Mouse (Mus musculus): ENCODE data around the gene Rpf2. TPM values are rescaled to one million over a fixed set of nuclear protein-coding genes. Genes with fewer than 3 reads are reported as not detected.
A peak's percentile ranks its signal among the peaks of the same experiment; 100 is the strongest.

The Rpf2 gene
- polyA plus RNA-seq, 1 experiment from 2014 or later, result 58.6 TPM

GRCm38 (mm10) chr10:40233241-40233640 lies 13.6 kb downstream of the Rpf2 start:
- H3K9me3 ChIP-seq (ENCODE audit: control insufficient read depth, low read length), result no peaks in the 10 kb centered on the region
- peaks cover 69% of the 10 kb centered on the region for H3K36me3 ChIP-seq (ENCODE audit: control insufficient read depth, insufficient read depth, low read length)

DNA sequence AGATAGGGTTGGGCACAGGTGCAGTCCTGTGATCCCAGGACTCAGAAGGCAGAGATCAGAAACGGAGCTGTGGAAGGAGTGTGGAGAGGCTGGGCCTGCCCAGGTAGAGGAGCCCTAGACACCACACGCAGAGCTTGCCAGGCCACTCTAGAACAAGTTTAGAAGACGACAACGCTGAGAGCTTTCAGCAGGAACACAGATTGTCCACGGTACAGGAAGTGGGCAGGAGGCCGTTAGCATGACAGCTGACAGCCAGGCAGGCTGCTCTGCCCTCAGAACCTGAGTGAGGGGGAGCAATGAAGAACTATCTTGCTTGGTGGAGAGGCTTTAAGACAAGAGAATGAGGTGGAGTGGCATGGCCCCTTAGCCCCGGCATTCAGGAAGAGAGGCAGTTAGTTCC lies 14.4 kb downstream of the Rpf2 start:
- no peaks in the 10 kb centered on the region for H3K4me1 ChIP-seq (ENCODE audit: control insufficient read depth, insufficient read depth, low read length)
- H3K27me3 ChIP-seq (replicated peaks; ENCODE audit: control insufficient read depth, insufficient read depth, low read length), result no peaks in the 10 kb centered on the region
- H3K9ac ChIP-seq (ENCODE audit: low read depth, low read length), result no peak overlapping the region
- ATAC-seq (ENCODE audit: low read depth), result no peak
- no peaks in the 10 kb centered on the region for H3K9me3 ChIP-seq (ENCODE audit: control insufficient read depth, low read length)
- peaks cover 67% of the 10 kb centered on the region for H3K36me3 ChIP-seq (ENCODE audit: control insufficient read depth, insufficient read depth, low read length)
- H3K27ac ChIP-seq (replicated peaks; ENCODE audit: low read depth, low read length), result no peak overlapping the region
- DNase-seq (ENCODE audit: low spot score), result no peak
- no peak overlapping the region for H3K4me3 ChIP-seq (ENCODE audit: low read depth, low read length)
- WGBS, result 70% methylated on average over 7 of the region's 7 CpGs
- H3K4me2 ChIP-seq (ENCODE audit: low read depth, low read length), result no peak overlapping the region

More at GRCm38 (mm10) chr10:40233241-40233640, 13.6 kb downstream of the Rpf2 start:
- Histone ChIP-seq H3K9ac (ENCODE audit: low read depth, low read length) (no peak overlapping the region), H3K4me2 (ENCODE audit: low read depth, low read length) (no peak overlapping the region), H3K4me3 (ENCODE audit: low read depth, low read length) (no peak overlapping the region), H3K27ac (replicated peaks; ENCODE audit: low read depth, low read length) (no peak overlapping the region), H3K4me1 (ENCODE audit: control insufficient read depth, insufficient read depth, low read length) (no peaks in the 10 kb centered on the region), H3K27me3 (replicated peaks; ENCODE audit: control insufficient read depth, insufficient read depth, low read length) (no peaks in the 10 kb centered on the region)
- 81% methylated on average over 3 of the region's 3 CpGs for WGBS
- no peak for DNase-seq (ENCODE audit: low spot score)
- no peak for ATAC-seq (ENCODE audit: low read depth)

GRCm38 (mm10) chr10:40229725-40230124 lies 17.1 kb downstream of the Rpf2 start:
- no peaks in the 10 kb centered on the region for H3K27me3 ChIP-seq (replicated peaks; ENCODE audit: control insufficient read depth, insufficient read depth, low read length)
- H3K4me1 ChIP-seq (ENCODE audit: control insufficient read depth, insufficient read depth, low read length), result no peaks in the 10 kb centered on the region
- no peak overlapping the region for H3K9ac ChIP-seq (ENCODE audit: low read depth, low read length)
- peaks cover 64% of the 10 kb centered on the region for H3K36me3 ChIP-seq (ENCODE audit: control insufficient read depth, insufficient read depth, low read length)
- no peak overlapping the region for H3K4me2 ChIP-seq (ENCODE audit: low read depth, low read length)
- H3K27ac ChIP-seq (replicated peaks; ENCODE audit: low read depth, low read length), result no peak overlapping the region
- H3K4me3 ChIP-seq (ENCODE audit: low read depth, low read length), result no peak overlapping the region
- H3K9me3 ChIP-seq (ENCODE audit: control insufficient read depth, low read length), result no peaks in the 10 kb centered on the region
- ATAC-seq (ENCODE audit: low read depth) (no peak), DNase-seq (ENCODE audit: low spot score) (no peak)
- 92% methylated on average over 1 of the region's 1 CpGs for WGBS

DNA sequence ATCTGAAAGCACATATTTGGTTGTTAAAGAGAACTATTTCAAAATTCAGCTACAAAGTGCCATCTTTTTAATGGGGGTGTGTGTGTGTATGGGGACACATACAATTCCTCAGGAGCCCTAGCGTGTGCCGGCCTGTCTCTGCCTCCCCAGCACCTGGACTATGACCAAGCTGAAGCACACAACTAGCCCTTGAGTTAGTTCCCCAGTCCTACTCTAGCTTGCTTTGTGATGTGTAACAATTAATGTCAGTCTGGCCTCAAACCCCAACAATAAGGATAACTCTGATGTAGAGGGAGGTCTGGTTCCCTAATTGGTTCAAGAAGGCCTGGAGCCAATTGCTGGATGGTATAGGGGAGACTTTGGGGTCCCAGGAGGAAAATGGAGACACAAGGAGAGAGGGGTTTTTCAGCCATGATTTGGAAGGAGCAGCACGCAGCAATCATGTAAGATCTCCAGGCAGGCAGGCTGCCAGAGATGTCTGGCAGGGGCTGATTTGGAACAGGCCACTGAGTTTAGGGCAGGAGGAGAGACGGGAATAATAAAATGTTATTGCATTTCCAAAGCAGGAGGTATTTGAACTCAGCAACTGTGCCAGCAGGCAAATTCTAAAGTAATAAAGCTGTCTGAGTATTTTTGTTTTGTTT lies 19.1 kb downstream of the Rpf2 start:
- Histone ChIP-seq H3K9me3 (ENCODE audit: control insufficient read depth, low read length) (no peaks in the 10 kb centered on the region), H3K4me2 (ENCODE audit: low read depth, low read length) (no peak overlapping the region), H3K27ac (replicated peaks; ENCODE audit: low read depth, low read length) (peak overlapping the region; percentile 65), H3K4me1 (ENCODE audit: control insufficient read depth, insufficient read depth, low read length) (no peaks in the 10 kb centered on the region), H3K4me3 (ENCODE audit: low read depth, low read length) (no peak overlapping the region), H3K27me3 (replicated peaks; ENCODE audit: control insufficient read depth, insufficient read depth, low read length) (no peaks in the 10 kb centered on the region), H3K36me3 (ENCODE audit: control insufficient read depth, insufficient read depth, low read length) (peaks cover 67% of the 10 kb centered on the region), H3K9ac (ENCODE audit: low read depth, low read length) (no peak overlapping the region)
- ATAC-seq (ENCODE audit: low read depth) (no peak), DNase-seq (ENCODE audit: low spot score) (peak; percentile 83)
- 65% methylated on average over 4 of the region's 4 CpGs for WGBS

- H3K27ac ChIP-seq (replicated peaks; ENCODE audit: low read depth, low read length), result no peak overlapping the region
- H3K36me3 ChIP-seq (ENCODE audit: control insufficient read depth, insufficient read depth, low read length), result peaks cover 30% of the 10 kb centered on the region
- H3K4me2 ChIP-seq (ENCODE audit: low read depth, low read length), result no peak overlapping the region
- no peak overlapping the region for H3K9ac ChIP-seq (ENCODE audit: low read depth, low read length)
- H3K27me3 ChIP-seq (replicated peaks; ENCODE audit: control insufficient read depth, insufficient read depth, low read length), result no peaks in the 10 kb centered on the region
- H3K9me3 ChIP-seq (ENCODE audit: control insufficient read depth, low read length), result no peaks in the 10 kb centered on the region
- H3K4me3 ChIP-seq (ENCODE audit: low read depth, low read length), result no peak overlapping the region
- peak; percentile 13 for DNase-seq (ENCODE audit: low spot score)
- ATAC-seq (ENCODE audit: low read depth), result no peak
- H3K4me1 ChIP-seq (ENCODE audit: control insufficient read depth, insufficient read depth, low read length), result no peaks in the 10 kb centered on the region
- WGBS, result 77% methylated on average over 3 of the region's 3 CpGs
Measured at GRCm38 (mm10) chr10:40218874-40219273, 28.0 kb downstream of the Rpf2 start.

- no peak overlapping the region for H3K9ac ChIP-seq (ENCODE audit: low read depth, low read length)
- peak; percentile 89 for ATAC-seq (ENCODE audit: low read depth)
- H3K36me3 ChIP-seq (ENCODE audit: control insufficient read depth, insufficient read depth, low read length), result no peaks in the 10 kb centered on the region
- no peaks in the 10 kb centered on the region for H3K4me1 ChIP-seq (ENCODE audit: control insufficient read depth, insufficient read depth, low read length)
- 35% methylated on average over 13 of the region's 13 CpGs for WGBS
- no peaks in the 10 kb centered on the region for H3K9me3 ChIP-seq (ENCODE audit: control insufficient read depth, low read length)
- peak; percentile 89 for DNase-seq (ENCODE audit: low spot score)
- no peak overlapping the region for H3K4me2 ChIP-seq (ENCODE audit: low read depth, low read length)
- no peaks in the 10 kb centered on the region for H3K27me3 ChIP-seq (replicated peaks; ENCODE audit: control insufficient read depth, insufficient read depth, low read length)
- no peak overlapping the region for H3K4me3 ChIP-seq (ENCODE audit: low read depth, low read length)
- no peak overlapping the region for H3K27ac ChIP-seq (replicated peaks; ENCODE audit: low read depth, low read length)
Measured at GRCm38 (mm10) chr10:40212443-40213169, 34.2 kb downstream of the Rpf2 start.

DNA sequence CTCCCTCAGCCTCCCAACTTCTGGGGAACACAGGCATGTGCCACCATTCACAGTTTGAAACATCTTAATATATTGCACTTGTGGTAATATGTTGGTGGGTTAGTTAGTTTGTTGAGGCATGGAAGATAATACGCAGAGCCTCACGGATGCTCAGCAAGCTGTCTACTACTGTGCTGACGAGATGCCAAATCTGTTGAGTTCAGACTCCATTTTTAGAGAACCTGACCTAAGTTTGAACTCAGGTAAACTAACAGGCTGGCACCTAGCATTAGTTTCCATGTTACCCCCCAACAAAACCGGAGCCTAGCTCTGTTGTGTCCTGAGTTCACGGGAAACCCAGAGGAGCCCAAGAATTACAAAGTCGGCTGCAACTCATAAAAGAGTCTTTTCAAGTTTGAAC lies 51.8 kb downstream of the Rpf2 start:
- WGBS, result 70% methylated on average over 6 of the region's 6 CpGs
- ATAC-seq (ENCODE audit: low read depth), result no peak

GRCm38 (mm10) chr10:40192010-40192935 lies 54.6 kb downstream of the Rpf2 start:
- DNase-seq (ENCODE audit: low spot score), result no peak
- no peaks in the 10 kb centered on the region for H3K27me3 ChIP-seq (replicated peaks; ENCODE audit: control insufficient read depth, insufficient read depth, low read length)
- peaks cover 6% of the 10 kb centered on the region; the same call in 1 of the 2 replicates for H3K4me1 ChIP-seq (ENCODE audit: control insufficient read depth, insufficient read depth, low read length)
- H3K4me2 ChIP-seq (ENCODE audit: low read depth, low read length), result peak overlapping the region; percentile 64
- peak overlapping the region; percentile 51 for H3K9ac ChIP-seq (ENCODE audit: low read depth, low read length)
- H3K27ac ChIP-seq (replicated peaks; ENCODE audit: low read depth, low read length), result no peak overlapping the region
- no peaks in the 10 kb centered on the region for H3K9me3 ChIP-seq (ENCODE audit: control insufficient read depth, low read length)
- H3K4me3 ChIP-seq (ENCODE audit: low read depth, low read length), result peak overlapping the region; percentile 33
- WGBS, result 44% methylated on average over 18 of the region's 18 CpGs
- no peaks in the 10 kb centered on the region for H3K36me3 ChIP-seq (ENCODE audit: control insufficient read depth, insufficient read depth, low read length)
- ATAC-seq (ENCODE audit: low read depth), result no peak

More for the DNA sequence above, 51.8 kb downstream of the Rpf2 start:
- no peaks in the 10 kb centered on the region for H3K9me3 ChIP-seq (ENCODE audit: control insufficient read depth, low read length)
- no peak overlapping the region for H3K4me2 ChIP-seq (ENCODE audit: low read depth, low read length)
- H3K9ac ChIP-seq (ENCODE audit: low read depth, low read length), result no peak overlapping the region
- H3K27ac ChIP-seq (replicated peaks; ENCODE audit: low read depth, low read length), result no peak overlapping the region
- H3K27me3 ChIP-seq (replicated peaks; ENCODE audit: control insufficient read depth, insufficient read depth, low read length), result no peaks in the 10 kb centered on the region
- H3K4me3 ChIP-seq (ENCODE audit: low read depth, low read length), result no peak overlapping the region
- no peaks in the 10 kb centered on the region for H3K36me3 ChIP-seq (ENCODE audit: control insufficient read depth, insufficient read depth, low read length)
- peaks cover 6% of the 10 kb centered on the region; the same call in 1 of the 2 replicates for H3K4me1 ChIP-seq (ENCODE audit: control insufficient read depth, insufficient read depth, low read length)
- no peak for DNase-seq (ENCODE audit: low spot score)
